Mouse (Mus musculus): ENCODE results near the gene Col8a2. TPM values are rescaled to one million over a fixed set of nuclear protein-coding genes. Genes with fewer than 3 reads are reported as not detected.

Col8a2 gene
- polyA plus RNA-seq, 2 experiments = 50.3 to 74.6 TPM

DNA sequence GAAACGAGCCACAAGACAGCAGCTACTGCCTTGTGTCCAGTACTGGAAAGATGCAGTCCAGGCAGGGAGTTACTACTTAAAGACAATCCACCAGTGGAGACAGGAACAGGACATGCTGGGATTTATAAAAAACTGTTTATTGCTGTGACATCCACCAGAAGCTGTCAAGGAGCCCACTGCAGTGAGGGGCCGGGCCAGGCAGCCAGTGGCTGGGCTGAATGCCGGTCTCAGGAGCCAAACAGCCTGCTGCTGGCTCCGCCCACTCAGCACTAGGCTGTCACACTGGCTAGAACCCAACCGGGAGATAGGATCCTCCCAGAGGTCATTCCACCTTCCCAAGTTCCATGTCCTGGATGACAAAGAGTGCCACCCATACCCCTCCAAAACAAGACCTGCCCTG lies 29.3 kb downstream of the Col8a2 start:
- H3K36me3 ChIP-seq (ENCODE audit: control insufficient read depth, insufficient read depth, low read length) = peaks cover 37% of the 10 kb centered on the region
- no peak for DNase-seq (ENCODE audit: low spot score)
- TF ChIP-seq POLR2A (IDR thresholded peaks at IDR 0.05; ENCODE audit: borderline replicate concordance, extremely low read depth, insufficient read depth, insufficient read length) = no peak

DNA sequence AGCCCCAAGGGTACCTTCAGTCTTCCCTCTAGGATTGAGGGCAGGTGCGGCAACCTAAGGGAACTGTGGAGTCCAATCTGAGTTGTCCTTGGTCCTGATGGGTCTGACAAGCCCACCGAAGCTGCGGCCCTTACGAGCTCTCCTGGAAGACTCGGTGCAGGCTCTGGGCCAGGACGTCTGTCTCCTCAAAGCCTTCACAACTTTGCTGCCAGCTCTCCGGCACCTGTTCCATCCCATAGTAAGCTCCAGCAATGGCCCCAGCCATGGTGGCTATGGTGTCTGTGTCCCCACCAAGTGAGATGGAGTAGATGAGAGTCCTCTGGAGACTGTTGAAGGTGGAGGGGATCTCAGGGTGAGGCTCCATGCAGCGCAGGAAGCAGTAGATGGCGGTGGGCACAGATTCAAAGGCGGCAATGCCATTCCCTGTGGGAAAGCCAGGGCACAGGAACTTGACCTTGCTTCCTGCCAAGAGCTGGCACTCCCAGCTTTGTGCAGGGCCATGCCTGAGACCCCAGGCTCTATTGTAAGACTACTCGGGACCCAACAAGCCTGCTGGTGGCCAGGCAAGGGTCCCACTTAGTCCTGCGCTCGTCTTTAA lies 29.9 kb downstream of the Col8a2 start:
- H3K36me3 ChIP-seq (ENCODE audit: control insufficient read depth, insufficient read depth, low read length) = peaks cover 33% of the 10 kb centered on the region
- no peaks in the 10 kb centered on the region for H3K9me3 ChIP-seq (ENCODE audit: control insufficient read depth, low read length)
- no peak for TF ChIP-seq POLR2A (IDR thresholded peaks at IDR 0.05; ENCODE audit: borderline replicate concordance, extremely low read depth, insufficient read depth, insufficient read length)
- no peak overlapping the region for H3K4me3 ChIP-seq (replicated peaks; ENCODE audit: low read length)
- no peak overlapping the region for H3K27ac ChIP-seq (replicated peaks; ENCODE audit: low read depth, low read length)
- no peak overlapping the region for H3K4me2 ChIP-seq (replicated peaks; ENCODE audit: low read depth, low read length, severe bottlenecking)
- no peak for ATAC-seq (ENCODE audit: low FRiP score, low read depth)
- H3K4me1 ChIP-seq (ENCODE audit: control insufficient read depth, insufficient read depth, low read length) = peaks cover 22% of the 10 kb centered on the region
- WGBS = 93% methylated on average over 13 of the region's 13 CpGs
- DNase-seq (ENCODE audit: low spot score) = no peak
- H3K9ac ChIP-seq (ENCODE audit: low read depth, low read length, severe bottlenecking) = no peak overlapping the region
- H3K27me3 ChIP-seq (ENCODE audit: control insufficient read depth, insufficient read depth, low read length) = no peaks in the 10 kb centered on the region

More for the DNA sequence above, 29.3 kb downstream of the Col8a2 start:
- Histone ChIP-seq H3K9me3 (ENCODE audit: control insufficient read depth, low read length) (no peaks in the 10 kb centered on the region), H3K9ac (ENCODE audit: low read depth, low read length, severe bottlenecking) (no peak overlapping the region), H3K27me3 (ENCODE audit: control insufficient read depth, insufficient read depth, low read length) (no peaks in the 10 kb centered on the region), H3K27ac (replicated peaks; ENCODE audit: low read depth, low read length) (no peak overlapping the region), H3K4me1 (ENCODE audit: control insufficient read depth, insufficient read depth, low read length) (peaks cover 22% of the 10 kb centered on the region), H3K4me3 (replicated peaks; ENCODE audit: low read length) (no peak overlapping the region), H3K4me2 (replicated peaks; ENCODE audit: low read depth, low read length, severe bottlenecking) (no peak overlapping the region)
- no peak for ATAC-seq (ENCODE audit: low FRiP score, low read depth)
- WGBS = 46% methylated on average over 5 of the region's 5 CpGs

DNA sequence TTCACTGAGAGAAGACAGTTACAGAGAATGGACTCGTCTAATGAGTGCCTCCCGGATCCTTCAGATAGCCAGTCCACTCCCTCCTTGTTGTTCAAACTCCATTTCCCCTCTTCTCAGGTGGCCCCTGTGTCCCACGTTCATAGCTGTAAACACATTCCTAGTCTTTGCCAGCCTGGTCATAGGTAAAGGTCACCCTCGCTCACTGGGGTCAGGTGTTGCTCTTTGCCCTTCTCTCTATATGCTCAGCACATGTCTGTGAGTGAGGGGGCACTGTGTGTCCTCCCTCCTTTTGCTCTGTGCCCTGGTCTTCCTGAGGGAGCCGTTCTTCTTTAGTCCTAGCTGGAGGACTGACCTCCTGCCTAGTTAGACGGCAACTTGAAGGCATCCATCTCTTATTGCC lies 33.2 kb downstream of the Col8a2 start:
- no peak for TF ChIP-seq POLR2A (IDR thresholded peaks at IDR 0.05; ENCODE audit: borderline replicate concordance, extremely low read depth, insufficient read depth, insufficient read length)
- ATAC-seq (ENCODE audit: low FRiP score, low read depth) (no peak), DNase-seq (ENCODE audit: low spot score) (no peak)
- no peaks in the 10 kb centered on the region for H3K27me3 ChIP-seq (ENCODE audit: control insufficient read depth, insufficient read depth, low read length)
- peaks cover 32% of the 10 kb centered on the region for H3K36me3 ChIP-seq (ENCODE audit: control insufficient read depth, insufficient read depth, low read length)
- no peaks in the 10 kb centered on the region for H3K9me3 ChIP-seq (ENCODE audit: control insufficient read depth, low read length)
- peaks cover 17% of the 10 kb centered on the region for H3K4me1 ChIP-seq (ENCODE audit: control insufficient read depth, insufficient read depth, low read length)
- no peak overlapping the region for H3K4me2 ChIP-seq (replicated peaks; ENCODE audit: low read depth, low read length, severe bottlenecking)
- no peak overlapping the region for H3K9ac ChIP-seq (ENCODE audit: low read depth, low read length, severe bottlenecking)
- no peak overlapping the region for H3K4me3 ChIP-seq (replicated peaks; ENCODE audit: low read length)
- 89% methylated on average over 6 of the region's 6 CpGs for WGBS
- H3K27ac ChIP-seq (replicated peaks; ENCODE audit: low read depth, low read length) = no peak overlapping the region

DNA sequence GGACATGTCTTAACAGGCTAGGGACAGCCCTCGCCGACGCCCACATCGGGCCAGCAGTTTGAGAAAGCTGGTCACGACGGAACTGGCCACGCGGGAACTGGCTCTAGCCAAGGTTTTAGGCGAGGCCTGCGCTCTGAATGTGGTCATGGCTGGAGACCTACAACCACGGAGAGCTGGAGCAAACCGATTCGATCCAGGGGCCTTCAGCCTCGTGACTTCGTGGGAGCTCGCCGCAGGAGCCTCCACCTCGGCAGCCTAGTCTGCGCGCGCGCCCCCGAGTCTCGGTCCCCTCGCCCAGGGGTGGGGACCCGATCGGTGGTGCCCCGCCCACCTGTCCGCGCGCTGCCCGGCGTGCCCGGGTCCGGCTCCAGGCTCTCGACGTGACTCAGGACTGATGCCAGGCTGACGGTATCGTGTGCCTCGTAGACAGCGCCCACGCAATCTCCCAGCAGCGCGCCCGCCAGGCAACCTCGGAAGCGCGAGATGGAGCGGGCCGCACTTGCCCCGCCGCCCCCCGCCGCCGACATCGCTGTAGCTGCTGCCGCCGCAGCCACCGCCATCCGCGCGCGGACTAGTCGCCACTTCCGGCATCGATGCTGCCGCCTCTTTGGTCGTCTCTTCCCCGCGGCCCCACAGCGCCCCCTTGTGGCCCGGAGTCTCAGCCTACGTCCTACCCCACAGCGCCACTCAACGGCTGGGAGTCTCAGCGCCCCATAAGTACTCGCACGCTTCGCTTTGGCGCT lies 34.7 kb downstream of the Col8a2 start, which contains the start of gene Adprhl2:
Gene Adprhl2 (minus strand): TSS at position 593 of the 743 bp plus-strand sequence.
- DNase-seq (ENCODE audit: low spot score) = peak; percentile 94
- WGBS = under 1% methylated on average over 65 of the region's 80 CpGs
- Histone ChIP-seq H3K36me3 (ENCODE audit: control insufficient read depth, insufficient read depth, low read length) (peaks cover 23% of the 10 kb centered on the region), H3K4me1 (ENCODE audit: control insufficient read depth, insufficient read depth, low read length) (peaks cover 29% of the 10 kb centered on the region), H3K27ac (replicated peaks; ENCODE audit: low read depth, low read length) (peak within 1 kb of the TSS; percentile 65), H3K9me3 (ENCODE audit: control insufficient read depth, low read length) (no peaks in the 10 kb centered on the region), H3K4me3 (replicated peaks; ENCODE audit: low read length) (peak within 1 kb of the TSS; percentile 84), H3K9ac (ENCODE audit: low read depth, low read length, severe bottlenecking) (peak within 1 kb of the TSS; percentile 78), H3K27me3 (ENCODE audit: control insufficient read depth, insufficient read depth, low read length) (no peaks in the 10 kb centered on the region), H3K4me2 (replicated peaks; ENCODE audit: low read depth, low read length, severe bottlenecking) (peak within 1 kb of the TSS; percentile 84)
- TF ChIP-seq POLR2A (IDR thresholded peaks at IDR 0.05; ENCODE audit: borderline replicate concordance, extremely low read depth, insufficient read depth, insufficient read length) = peak; percentile 50; the same call in 1 of the 2 replicates
- ATAC-seq (ENCODE audit: low FRiP score, low read depth) = peak; percentile 85

DNA sequence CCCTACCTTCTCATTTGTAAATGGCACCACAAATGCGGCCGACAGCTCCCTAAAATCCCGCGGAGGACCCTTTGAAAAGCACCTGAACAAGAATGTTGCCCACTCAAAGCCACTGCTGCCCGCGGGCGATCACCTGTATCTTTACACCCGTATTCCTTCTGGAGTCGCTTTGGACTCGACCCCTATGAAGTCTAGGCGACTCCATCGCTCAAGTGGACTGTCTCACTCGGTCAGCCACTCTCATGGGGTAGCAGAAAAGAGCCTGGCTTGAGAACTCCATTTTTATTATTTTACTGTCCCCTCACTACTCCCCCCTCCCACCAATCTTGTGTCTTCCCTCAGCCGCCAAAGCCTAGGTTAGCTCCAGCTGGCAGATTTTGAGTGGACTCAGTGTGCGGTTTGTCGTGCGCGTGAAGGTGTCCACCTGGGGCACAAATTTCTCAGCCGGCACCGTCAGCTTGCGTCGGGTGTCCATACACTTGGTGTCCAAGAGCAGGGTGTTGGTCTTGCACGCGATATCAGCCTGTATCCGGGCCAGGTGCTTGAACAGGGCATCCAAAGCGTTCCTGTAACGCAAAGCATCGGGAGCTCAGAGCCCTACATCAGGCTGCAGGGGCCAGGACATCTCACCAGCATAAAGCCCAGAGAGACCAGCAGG lies 35.4 kb downstream of the Col8a2 start:
- peaks cover 16% of the 10 kb centered on the region for H3K36me3 ChIP-seq (ENCODE audit: control insufficient read depth, insufficient read depth, low read length)
- peak overlapping the region; percentile 84 for H3K4me3 ChIP-seq (replicated peaks; ENCODE audit: low read length)
- H3K9me3 ChIP-seq (ENCODE audit: control insufficient read depth, low read length) = no peaks in the 10 kb centered on the region
- DNase-seq (ENCODE audit: low spot score) (no peak), ATAC-seq (ENCODE audit: low FRiP score, low read depth) (0 out of 2 replicates have a peak, but pooled peaks have one; percentile 0)
- H3K27me3 ChIP-seq (ENCODE audit: control insufficient read depth, insufficient read depth, low read length) = no peaks in the 10 kb centered on the region
- H3K9ac ChIP-seq (ENCODE audit: low read depth, low read length, severe bottlenecking) = no peak overlapping the region
- 54% methylated on average over 28 of the region's 28 CpGs for WGBS
- no peak for TF ChIP-seq POLR2A (IDR thresholded peaks at IDR 0.05; ENCODE audit: borderline replicate concordance, extremely low read depth, insufficient read depth, insufficient read length)
- peak overlapping the region; percentile 84 for H3K4me2 ChIP-seq (replicated peaks; ENCODE audit: low read depth, low read length, severe bottlenecking)
- H3K4me1 ChIP-seq (ENCODE audit: control insufficient read depth, insufficient read depth, low read length) = peaks cover 29% of the 10 kb centered on the region
- H3K27ac ChIP-seq (replicated peaks; ENCODE audit: low read depth, low read length) = 0 out of 2 replicates have a peak overlapping the region, but pooled peaks have one; percentile 65
